ENCODE assay signal across 8 mouse cellular contexts in the genomic region with DNA sequence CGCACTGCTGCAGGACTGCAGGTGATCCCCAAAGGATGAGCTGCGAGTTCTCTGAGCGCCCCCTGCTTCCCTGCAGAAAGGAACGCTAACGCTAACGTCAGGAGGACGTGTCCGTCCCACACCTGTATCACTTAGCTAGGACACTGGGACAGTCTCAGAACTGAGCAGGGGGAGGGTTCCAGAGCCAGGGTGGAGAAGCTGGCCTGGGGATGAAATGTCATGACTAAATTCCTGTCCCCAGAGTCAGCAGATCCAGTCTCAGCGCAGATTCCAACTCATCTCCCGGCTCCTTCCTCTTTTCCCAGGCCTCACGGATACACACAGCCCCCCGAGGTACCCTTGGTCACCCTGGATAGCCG. TPM values are rescaled to one million over a fixed set of nuclear protein-coding genes. Genes with fewer than 3 reads are reported as not detected.
DNase-seq lines count a peak whose midpoint lies in the region; ATAC-seq and TF ChIP-seq lines count a peak whose summit lies in the region.

No protein-coding gene starts in this region.

- peak overlapping the region; percentile 94 for H3K4me2 ChIP-seq in embryonic facial prominence, embryonic 13.5 days
- H3K4me2 ChIP-seq in hindbrain, postnatal 0 days (ENCODE audit: low read depth, low read length), result peak overlapping the region; percentile 74
- H3K4me2 ChIP-seq in midbrain, embryonic 13.5 days (replicated peaks), result peak overlapping the region; percentile 86

- H3K4me1 ChIP-seq in heart, embryonic 10.5 days, result peaks cover 25% of the 10 kb centered on the region
- H3K4me1 ChIP-seq in embryonic facial prominence, embryonic 13.5 days, result peaks cover 16% of the 10 kb centered on the region
- peaks cover 20% of the 10 kb centered on the region for H3K4me1 ChIP-seq in hindbrain, postnatal 0 days (ENCODE audit: insufficient read depth, low read length)
- H3K4me1 ChIP-seq in midbrain, embryonic 13.5 days (replicated peaks), result peaks cover 32% of the 10 kb centered on the region

- peaks cover 16% of the 10 kb centered on the region; the same call in 1 of the 2 replicates for H3K27me3 ChIP-seq in heart, embryonic 10.5 days (ENCODE audit: insufficient read depth, poor library complexity, severe bottlenecking)
- peaks cover 5% of the 10 kb centered on the region; the same call in 1 of the 2 replicates for H3K27me3 ChIP-seq in embryonic facial prominence, embryonic 13.5 days
- H3K27me3 ChIP-seq in hindbrain, postnatal 0 days (ENCODE audit: insufficient read depth, low read length), result no peaks in the 10 kb centered on the region
- peaks cover 15% of the 10 kb centered on the region for H3K27me3 ChIP-seq in midbrain, embryonic 13.5 days

- H3K4me3 ChIP-seq in heart, embryonic 10.5 days, result peak overlapping the region; percentile 85
- peak overlapping the region; percentile 71 for H3K4me3 ChIP-seq in embryonic facial prominence, embryonic 13.5 days
- H3K4me3 ChIP-seq in hindbrain, postnatal 0 days (ENCODE audit: low read length), result peak overlapping the region; percentile 77
- H3K4me3 ChIP-seq in midbrain, embryonic 13.5 days (replicated peaks), result peak overlapping the region; percentile 62

- TF ChIP-seq CTCF in hindbrain, postnatal 0 days (IDR thresholded peaks at IDR 0.05; ENCODE audit: low read depth), result peak; percentile 20; the same call in 1 of the 2 replicates

- no peaks in the 10 kb centered on the region for H3K36me3 ChIP-seq in heart, embryonic 10.5 days
- no peaks in the 10 kb centered on the region for H3K36me3 ChIP-seq in embryonic facial prominence, embryonic 13.5 days
- H3K36me3 ChIP-seq in hindbrain, postnatal 0 days (ENCODE audit: insufficient read depth, low read length), result 0 out of 2 replicates have a peak, but pooled peaks cover 6% of the 10 kb centered on the region
- H3K36me3 ChIP-seq in midbrain, embryonic 13.5 days, result peaks cover 1% of the 10 kb centered on the region; the same call in 1 of the 2 replicates

- peak overlapping the region; percentile 87 for H3K27ac ChIP-seq in heart, embryonic 10.5 days
- no peak overlapping the region for H3K27ac ChIP-seq in embryonic facial prominence, embryonic 13.5 days
- H3K27ac ChIP-seq in hindbrain, postnatal 0 days, result peak overlapping the region; percentile 86
- peak overlapping the region; percentile 72 for H3K27ac ChIP-seq in midbrain, embryonic 13.5 days

- ATAC-seq in embryonic facial prominence, embryonic 13.5 days (ENCODE audit: insufficient number of reproducible peaks, insufficient read depth, low FRiP score, low TSS enrichment, low read depth), result no peak
- ATAC-seq in hindbrain, postnatal 0 days, result peak; percentile 28
- peak; percentile 60 for ATAC-seq in midbrain, embryonic 13.5 days

- WGBS in heart, embryonic 10.5 days, result 9% methylated on average over 13 of the region's 13 CpGs
- WGBS in embryonic facial prominence, embryonic 13.5 days, result 8% methylated on average over 13 of the region's 13 CpGs
- WGBS in hindbrain, postnatal 0 days, result 9% methylated on average over 13 of the region's 13 CpGs
- 6% methylated on average over 13 of the region's 13 CpGs for WGBS in midbrain, embryonic 13.5 days

- H3K9ac ChIP-seq in embryonic facial prominence, embryonic 13.5 days, result peak overlapping the region; percentile 81
- peak overlapping the region; percentile 89 for H3K9ac ChIP-seq in hindbrain, postnatal 0 days (replicated peaks; ENCODE audit: low read length)
- H3K9ac ChIP-seq in midbrain, embryonic 13.5 days (replicated peaks), result peak overlapping the region; percentile 82

- DNase-seq in heart, embryonic 10.5 days (ENCODE audit: low spot score), result no peak
- DNase-seq in heart, adult 11 months, result no peak
- DNase-seq in CD4-positive helper T cell, adult 2 months (ENCODE audit: low read depth, low spot score), result peak; percentile 11
- DNase-seq in hindbrain, postnatal 0 days (ENCODE audit: low spot score), result peak; percentile 33
- no peak for DNase-seq in spleen, adult 12 weeks (ENCODE audit: low spot score)
- no peak for DNase-seq in adrenal gland, postnatal 4 days (ENCODE audit: low spot score in 2 of 2)

- H3K9me3 ChIP-seq in heart, embryonic 10.5 days, result no peaks in the 10 kb centered on the region
- no peaks in the 10 kb centered on the region for H3K9me3 ChIP-seq in embryonic facial prominence, embryonic 13.5 days
- H3K9me3 ChIP-seq in hindbrain, postnatal 0 days (ENCODE audit: low read length), result no peaks in the 10 kb centered on the region
- no peaks in the 10 kb centered on the region for H3K9me3 ChIP-seq in midbrain, embryonic 13.5 days

RNA-seq across cellular contexts. Expression of a gene that starts 0.6 kb away (rescaled TPM):
- 32.1 and 36.5 TPM in 2 replicates for polyA plus RNA-seq in heart, embryonic 10.5 days (2016; fragmentation: Nextera tagmentation; extraction: Ambion mirVana)
- polyA plus RNA-seq in embryonic facial prominence, embryonic 13.5 days (2015; fragmentation: Nextera tagmentation; extraction: Ambion mirVana), result 38.0 and 39.1 TPM in 2 replicates
- 184 and 189 TPM in 2 replicates for total RNA-seq in hindbrain, postnatal 0 days (2014; rRNA removed)
- polyA plus RNA-seq in hindbrain, postnatal 0 days (2015; fragmentation: Nextera tagmentation; extraction: Ambion mirVana), result 312 and 318 TPM in 2 replicates
- polyA plus RNA-seq in midbrain, embryonic 13.5 days (2015; fragmentation: Nextera tagmentation; extraction: Ambion mirVana), result 84.2 and 91.1 TPM in 2 replicates
- total RNA-seq in adrenal gland, postnatal 4 days (2021), result 10 to 100 TPM; 69.3 to 72.2 TPM

RNA-seq across cellular contexts. Expression of a gene that starts 11.0 kb away (rescaled TPM):
- 58.7 and 68.8 TPM in 2 replicates for polyA plus RNA-seq in heart, embryonic 10.5 days (2016; fragmentation: Nextera tagmentation; extraction: Ambion mirVana)
- 82.8 and 92.9 TPM in 2 replicates for polyA plus RNA-seq in embryonic facial prominence, embryonic 13.5 days (2015; fragmentation: Nextera tagmentation; extraction: Ambion mirVana)
- total RNA-seq in hindbrain, postnatal 0 days (2014; rRNA removed), result 39.5 and 41.9 TPM in 2 replicates
- polyA plus RNA-seq in hindbrain, postnatal 0 days (2015; fragmentation: Nextera tagmentation; extraction: Ambion mirVana), result 64.0 and 65.0 TPM in 2 replicates
- polyA plus RNA-seq in midbrain, embryonic 13.5 days (2015; fragmentation: Nextera tagmentation; extraction: Ambion mirVana), result 74.9 and 79.7 TPM in 2 replicates
- total RNA-seq in adrenal gland, postnatal 4 days (2021), result 10 to 100 TPM; 74.5 to 81.4 TPM

RNA-seq across cellular contexts. Expression of a gene that starts 20.6 kb away (rescaled TPM):
- 179 and 208 TPM in 2 replicates for polyA plus RNA-seq in heart, embryonic 10.5 days (2016; fragmentation: Nextera tagmentation; extraction: Ambion mirVana)
- polyA plus RNA-seq in embryonic facial prominence, embryonic 13.5 days (2015; fragmentation: Nextera tagmentation; extraction: Ambion mirVana), result 168 and 183 TPM in 2 replicates
- total RNA-seq in hindbrain, postnatal 0 days (2014; rRNA removed), result 177 and 187 TPM in 2 replicates
- 355 and 362 TPM in 2 replicates for polyA plus RNA-seq in hindbrain, postnatal 0 days (2015; fragmentation: Nextera tagmentation; extraction: Ambion mirVana)
- 212 and 224 TPM in 2 replicates for polyA plus RNA-seq in midbrain, embryonic 13.5 days (2015; fragmentation: Nextera tagmentation; extraction: Ambion mirVana)
- total RNA-seq in adrenal gland, postnatal 4 days (2021), result 100 to 1,000 TPM; 193 to 204 TPM

RNA-seq across cellular contexts. Expression of a gene that starts 20.7 kb away (rescaled TPM):
- polyA plus RNA-seq in heart, embryonic 10.5 days (2016; fragmentation: Nextera tagmentation; extraction: Ambion mirVana), result 79.6 and 112 TPM in 2 replicates
- polyA plus RNA-seq in embryonic facial prominence, embryonic 13.5 days (2015; fragmentation: Nextera tagmentation; extraction: Ambion mirVana), result 97.5 and 113 TPM in 2 replicates
- 19.7 and 24.5 TPM in 2 replicates for total RNA-seq in hindbrain, postnatal 0 days (2014; rRNA removed)
- 49.9 and 53.0 TPM in 2 replicates for polyA plus RNA-seq in hindbrain, postnatal 0 days (2015; fragmentation: Nextera tagmentation; extraction: Ambion mirVana)
- polyA plus RNA-seq in midbrain, embryonic 13.5 days (2015; fragmentation: Nextera tagmentation; extraction: Ambion mirVana), result 51.2 and 53.2 TPM in 2 replicates
- 10 to 100 TPM; 40.0 to 41.7 TPM for total RNA-seq in adrenal gland, postnatal 4 days (2021)

RNA-seq across cellular contexts. Expression of a gene that starts 35.8 kb away (rescaled TPM):
- polyA plus RNA-seq in heart, embryonic 10.5 days (2016; fragmentation: Nextera tagmentation; extraction: Ambion mirVana), result 22.8 and 30.1 TPM in 2 replicates
- polyA plus RNA-seq in embryonic facial prominence, embryonic 13.5 days (2015; fragmentation: Nextera tagmentation; extraction: Ambion mirVana), result 31.0 and 33.8 TPM in 2 replicates
- total RNA-seq in hindbrain, postnatal 0 days (2014; rRNA removed), result 159 and 240 TPM in 2 replicates
- 66.3 and 69.7 TPM in 2 replicates for polyA plus RNA-seq in hindbrain, postnatal 0 days (2015; fragmentation: Nextera tagmentation; extraction: Ambion mirVana)
- 76.0 and 84.9 TPM in 2 replicates for polyA plus RNA-seq in midbrain, embryonic 13.5 days (2015; fragmentation: Nextera tagmentation; extraction: Ambion mirVana)
- 10 to 100 TPM; 43.9 to 44.2 TPM for total RNA-seq in adrenal gland, postnatal 4 days (2021)

Comparison
In these comparisons a context has a peak if more than half of its experiments do, and no peak if none do; other contexts are left out.
1. DNase-seq: peak in CD4-positive helper T cell, adult 2 months (single experiment) and hindbrain, postnatal 0 days (single experiment); none in heart, embryonic 10.5 days (single experiment), heart, adult 11 months (single experiment), spleen, adult 12 weeks (single experiment) and adrenal gland, postnatal 4 days (0 of 2).
2. Peak in every context shown above with its lines, with median percentiles within 50 percentile points of each other: H3K4me3 ChIP-seq, H3K4me2 ChIP-seq and H3K9ac ChIP-seq.